Mouse (Mus musculus) lung, adult 2 months (tissue): ENCODE data around the gene Jup.

Source experiments
- CTCF ChIP-seq: fragments of 200-500 bp; IDR thresholded peaks from 2 replicates; pipeline ENCODE4 v1.5.1; 2011; ENCODE audit warnings: mild to moderate bottlenecking, low read length, control low read depth; ENCODE audit not compliant: insufficient read depth
- POLR2A ChIP-seq: fragments of 200-500 bp; IDR thresholded peaks from 2 replicates; pipeline ENCODE4 v1.6.1; 2011; ENCODE audit warnings: low read depth, mild to moderate bottlenecking, control low read depth, low read length, borderline replicate concordance; ENCODE audit errors: extremely low read depth

- TF ChIP-seq CTCF (no peak), POLR2A (no peak)
Observed at GRCm38 (mm10) chr11:100441797-100442196, 44.2 kb upstream of the Jup start, which contains the start of the genes Nt5c3b and Klhl10.
